Comparison of ENCODE assay signal across 14 mouse cellular contexts in the genomic region with DNA sequence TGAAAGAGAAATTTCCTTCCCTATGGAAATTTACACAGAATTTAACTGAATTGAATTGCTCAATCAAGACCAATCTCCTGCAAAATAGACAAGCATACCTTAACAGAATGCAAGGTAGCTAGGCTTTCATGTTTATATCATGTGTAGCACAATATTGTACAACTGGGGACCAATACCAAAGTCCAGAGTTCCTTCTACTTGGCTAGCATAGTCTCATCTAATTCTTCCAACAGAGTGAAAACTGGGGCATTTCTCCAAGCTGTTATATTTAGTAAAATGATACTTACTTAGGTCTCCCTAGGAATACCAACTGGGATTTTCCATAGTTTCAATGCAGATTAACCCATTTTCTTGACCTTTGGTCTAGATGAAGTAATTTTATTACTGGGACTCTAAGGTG.
"Had no signal": no experiment of that assay in that cellular context is flagged by ENCODE, and none has a peak within 500 bp of the region (broad histone marks: within the 10 kb centered on the region; RNA-seq: fewer than 3 reads in every experiment).

No protein-coding gene starts in this region.

- H3K9ac ChIP-seq: lung, embryonic 14.5 days; midbrain, embryonic 12.5 days; neural tube, embryonic 12.5 days; stomach, embryonic 15.5 days had no signal

- H3K27me3 ChIP-seq: megakaryocyte, embryonic 14.5 days; midbrain, embryonic 12.5 days; neural tube, embryonic 12.5 days; stomach, embryonic 15.5 days had no signal

- DNase-seq: lung, adult 18-20 months; lung, embryonic 14.5 days; lung, postnatal 10 days; lung, postnatal 4 days; midbrain, embryonic 14.5 days; right cerebral cortex, postnatal 14 days; thymus, adult 2 months; thymus, postnatal 25 days; thymus, postnatal 4 days had no signal

- H3K9me3 ChIP-seq: megakaryocyte, embryonic 14.5 days; midbrain, embryonic 12.5 days; neural tube, embryonic 12.5 days; stomach, embryonic 15.5 days had no signal

- H3K4me2 ChIP-seq: lung, embryonic 14.5 days; midbrain, embryonic 12.5 days; neural tube, embryonic 12.5 days; stomach, embryonic 15.5 days had no signal

- H3K27ac ChIP-seq: midbrain, embryonic 12.5 days; neural tube, embryonic 12.5 days; stomach, embryonic 15.5 days; stomach, postnatal 0 days had no signal

- H3K4me3 ChIP-seq: megakaryocyte, embryonic 14.5 days; midbrain, embryonic 12.5 days; neural tube, embryonic 12.5 days; stomach, embryonic 15.5 days had no signal

- H3K4me1 ChIP-seq: midbrain, embryonic 12.5 days; neural tube, embryonic 12.5 days; stomach, embryonic 15.5 days had no signal
